Mouse (Mus musculus) kidney, adult 2 months (tissue): ENCODE data around the gene Gm10337.

Source experiments
- CTCF ChIP-seq: fragments of 200-500 bp; conservative IDR thresholded peaks from 2 replicates; pipeline ENCODE4 v1.5.1; 2011; ENCODE audit warnings: low read depth, mild to moderate bottlenecking, control low read depth, low read length, moderate library complexity, mixed read lengths; ENCODE audit not compliant: insufficient read depth, insufficient read length
- POLR2A ChIP-seq: fragments of 200-500 bp; IDR thresholded peaks from one replicate; pipeline ENCODE4 v1.6.1; 2011; ENCODE audit warnings: low read depth, low read length, control low read depth

- no peak for TF ChIP-seq POLR2A
- no peak for TF ChIP-seq CTCF
Measured at GRCm38 (mm10) chr15:102513004-102513403, 9.5 kb downstream of the Gm10337 start.
